Mouse (Mus musculus) spleen, adult 10 weeks (tissue): ENCODE data around the gene Asb18. TPM values are rescaled to one million over a fixed set of nuclear protein-coding genes. Genes with fewer than 3 reads are reported as not detected.

Experiments
- polyA plus RNA-seq: library from polyadenylated mRNA; stranded (reverse); fragments of 350-450 nt; fragmentation: Illumina TruSeq; extraction: RNeasy Lipid Tissue Mini Kit (QIAGEN cat#74804); gene quantifications from one replicate; pipeline ENCODE4 v1.2.3, GENCODE M21; 2015; ENCODE audit warnings: low replicate concordance; ENCODE audit not compliant: insufficient read depth

The Asb18 gene
- not detected for polyA plus RNA-seq

GRCm38 (mm10) chr1:90014446-90014845, at the start of gene Asb18:
Gene Asb18, minus strand, starts transcription at chr1:90014666.

DNA sequence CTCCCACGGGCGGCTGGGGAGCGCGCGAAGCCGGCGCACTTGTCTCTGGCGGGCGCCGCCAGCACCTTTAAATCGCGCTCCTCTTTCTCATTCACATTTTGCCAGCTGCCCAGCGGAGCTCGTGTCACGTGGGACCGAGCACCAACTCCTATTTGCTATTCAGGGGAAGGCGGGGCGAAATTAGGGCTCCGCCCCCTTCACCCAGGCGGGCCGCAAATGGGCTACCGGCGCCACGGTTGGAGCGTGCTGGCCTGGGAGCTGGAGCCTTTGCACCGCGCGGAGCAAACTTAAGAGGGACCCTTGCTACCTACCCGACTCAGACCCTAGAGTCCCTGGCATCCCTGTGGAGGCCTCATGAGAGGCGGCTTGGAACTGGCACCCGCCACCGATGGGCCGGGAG, 83.3 kb downstream of the Asb18 start, which contains the start of gene Gbx2:
Gene Gbx2 (minus strand): TSS at position 60 of the 400 bp plus-strand sequence.

Other genes starting within 250 kb of the Asb18 start
- 2.5 TPM for gene Gbx2, start 83.5 kb downstream of the Asb18 start, polyA plus RNA-seq
- gene Iqca, start 138.7 kb upstream of the Asb18 start, polyA plus RNA-seq, result not detected
- 19.4 TPM for gene Ackr3, start 189.3 kb upstream of the Asb18 start, polyA plus RNA-seq